Mouse (Mus musculus): ENCODE data around the gene 2310030G06Rik. TPM values are rescaled to one million over a fixed set of nuclear protein-coding genes. Genes with fewer than 3 reads are reported as not detected.

Gene 2310030G06Rik
- total and polyA plus RNA-seq, 3 experiments: not detected

GRCm38 (mm10) chr9:50711337-50711736 is 35.0 kb downstream of the 2310030G06Rik start:
- Histone ChIP-seq H3K36me3 (ENCODE audit: control insufficient read depth in 1 of 2, insufficient read depth in 2 of 2, low read length in 2 of 2) (no peaks in the 10 kb centered on the region), H3K79me2 (ENCODE audit: control insufficient read depth, insufficient read depth, low read length, poor library complexity) (no peaks in the 10 kb centered on the region), H3K9me3 (replicated peaks; ENCODE audit: insufficient read depth, low read length) (no peaks in the 10 kb centered on the region), H3K4me1 (ENCODE audit: control insufficient read depth in 1 of 2, insufficient read depth in 2 of 2, low read length in 2 of 2) (no peaks in the 10 kb centered on the region), H3K4me3 (ENCODE audit: control insufficient read depth in 1 of 2, insufficient read depth in 1 of 2, low read depth in 2 of 2, low read length in 2 of 2) (no peak overlapping the region), H3K9ac (ENCODE audit: control insufficient read depth, low read depth, low read length, poor library complexity, severe bottlenecking) (no peak overlapping the region), H3K27me3 (ENCODE audit: control insufficient read depth in 1 of 2, insufficient read depth in 2 of 2, low read length in 2 of 2) (peaks cover 2 to 10% of the 10 kb centered on the region in 2 experiments; a peak in 3 of 4 replicates), H3K27ac (ENCODE audit: control insufficient read depth, low read depth, low read length) (no peak overlapping the region)
- peak; percentile 11 for DNase-seq (ENCODE audit: low read depth, low spot score)
- TF ChIP-seq POLR2AphosphoS2 (IDR thresholded peaks at IDR 0.05; ENCODE audit: low read length) (no peak), HCFC1 (IDR thresholded peaks at IDR 0.05; ENCODE audit: low read depth, low read length) (no peak), TAL1 (IDR thresholded peaks at IDR 0.05; ENCODE audit: low read length) (no peak), RCOR1 (IDR thresholded peaks at IDR 0.05; ENCODE audit: low read depth, low read length) (no peak), TBP (IDR thresholded peaks at IDR 0.05; ENCODE audit: low read depth, low read length) (no peak), USF1 (IDR thresholded peaks at IDR 0.05; ENCODE audit: low read depth, low read length) (no peak), MAX (IDR thresholded peaks at IDR 0.05; ENCODE audit: low read length) (no peak), GABPA (IDR thresholded peaks at IDR 0.05; ENCODE audit: low read depth, low read length) (no peak), USF2 (IDR thresholded peaks at IDR 0.05; ENCODE audit: borderline replicate concordance in 1 of 2, insufficient read depth in 1 of 2, low read depth in 1 of 2, low read length in 2 of 2) (no peak), ZC3H11A (IDR thresholded peaks at IDR 0.05; ENCODE audit: low read depth, low read length) (no peak), MEF2A (IDR thresholded peaks at IDR 0.05; ENCODE audit: extremely low read depth, insufficient replicate concordance, low read depth, low read length, poor library complexity, severe bottlenecking) (no peak), JUND (IDR thresholded peaks at IDR 0.05; ENCODE audit: low read depth, low read length) (no peak), SIN3A (IDR thresholded peaks at IDR 0.05; ENCODE audit: low read length) (no peak), ETS1 (IDR thresholded peaks at IDR 0.05; ENCODE audit: low read depth, low read length) (no peak), ZKSCAN1 (IDR thresholded peaks at IDR 0.05; ENCODE audit: low read depth, low read length) (no peak), POLR2A (IDR thresholded peaks at IDR 0.05; ENCODE audit: control insufficient read depth in 1 of 2, insufficient read depth in 1 of 2, low read depth in 1 of 2, low read length in 2 of 2, poor library complexity in 1 of 2) (no peak), NRF1 (IDR thresholded peaks at IDR 0.05; ENCODE audit: insufficient read depth, low read depth, low read length, poor library complexity, severe bottlenecking) (no peak), UBTF (IDR thresholded peaks at IDR 0.05; ENCODE audit: borderline replicate concordance, insufficient read depth, low read depth, low read length) (no peak)

GRCm38 (mm10) chr9:50709108-50709507 is 37.2 kb downstream of the 2310030G06Rik start:
- Histone ChIP-seq H3K27me3 (ENCODE audit: control insufficient read depth in 1 of 2, insufficient read depth in 2 of 2, low read length in 2 of 2) (peaks cover 0 to 6% of the 10 kb centered on the region in 2 experiments; a peak in 1 of 4 replicates), H3K36me3 (ENCODE audit: control insufficient read depth in 1 of 2, insufficient read depth in 2 of 2, low read length in 2 of 2) (no peaks in the 10 kb centered on the region), H3K4me1 (ENCODE audit: control insufficient read depth in 1 of 2, insufficient read depth in 2 of 2, low read length in 2 of 2) (no peaks in the 10 kb centered on the region), H3K79me2 (ENCODE audit: control insufficient read depth, insufficient read depth, low read length, poor library complexity) (no peaks in the 10 kb centered on the region), H3K9me3 (replicated peaks; ENCODE audit: insufficient read depth, low read length) (no peaks in the 10 kb centered on the region), H3K9ac (ENCODE audit: control insufficient read depth, low read depth, low read length, poor library complexity, severe bottlenecking) (no peak overlapping the region), H3K27ac (ENCODE audit: control insufficient read depth, low read depth, low read length) (no peak overlapping the region), H3K4me3 (ENCODE audit: control insufficient read depth in 1 of 2, insufficient read depth in 1 of 2, low read depth in 2 of 2, low read length in 2 of 2) (no peak overlapping the region)
- DNase-seq (ENCODE audit: low read depth, low spot score): peak; percentile 32
- TF ChIP-seq SMC3 (IDR thresholded peaks at IDR 0.05; ENCODE audit: low read depth, low read length): peak; percentile 26; the same call in 1 of the 2 replicates
- no peak for TF ChIP-seq MAFK (IDR thresholded peaks at IDR 0.05; ENCODE audit: borderline replicate concordance, low read depth, low read length)
- no peak for TF ChIP-seq HCFC1 (IDR thresholded peaks at IDR 0.05; ENCODE audit: low read depth, low read length)
- TF ChIP-seq RAD21 (IDR thresholded peaks at IDR 0.05; ENCODE audit: low read depth, low read length): peak; percentile 52
- peak; percentile 10; the same call in 1 of the 2 replicates for TF ChIP-seq ZC3H11A (IDR thresholded peaks at IDR 0.05; ENCODE audit: low read depth, low read length)
- peak in 2 of 3 experiments; percentile 45 to 56; a peak in 4 of 6 replicates for TF ChIP-seq CTCF (IDR thresholded peaks at IDR 0.05 in 2 of 3, conservative IDR thresholded peaks at IDR 0.05 in 1 of 3; ENCODE audit: control insufficient read depth in 1 of 3, insufficient read depth in 1 of 3, low read depth in 2 of 3, low read length in 3 of 3, poor library complexity in 1 of 3, severe bottlenecking in 1 of 3)

Data from MEL (cell line).